Mouse (Mus musculus) CH12.LX (cell line): ENCODE measurements around the gene A430033K04Rik.

Source experiments
- CTCF ChIP-seq, 2 experiments: IDR thresholded peaks in 1 of 2; conservative IDR thresholded peaks in 1 of 2; 2 replicates each; pipeline ENCODE4 v1.5.1; 2011 to 2012; ENCODE audit warnings: low read depth in 2 of 2, low read length in 2 of 2, improper control_type of control experiment in 1 of 2, inconsistent platforms in 1 of 2, mild to moderate bottlenecking in 1 of 2, moderate library complexity in 1 of 2
- JUND ChIP-seq: conservative IDR thresholded peaks from 2 replicates; pipeline ENCODE4 v1.6.1; 2011; ENCODE audit warnings: low read depth, low read length, improper control_type of control experiment
- KAT2A ChIP-seq: IDR thresholded peaks from 2 replicates; pipeline ENCODE4 v1.6.1; 2012; ENCODE audit warnings: low read length, improper control_type of control experiment, inconsistent platforms; ENCODE audit not compliant: insufficient replicate concordance
- MXI1 ChIP-seq: IDR thresholded peaks from 2 replicates; pipeline ENCODE4 v1.6.1; 2011; ENCODE audit warnings: mild to moderate bottlenecking, low read depth, low read length, improper control_type of control experiment
- POLR2A ChIP-seq: IDR thresholded peaks from 2 replicates; pipeline ENCODE4 v1.6.1; 2011; ENCODE audit warnings: low read depth, mild to moderate bottlenecking, improper control_type of control experiment, low read length
- RCOR1 ChIP-seq: conservative IDR thresholded peaks from 2 replicates; pipeline ENCODE4 v1.6.1; 2012; ENCODE audit warnings: low read depth, mild to moderate bottlenecking, inconsistent platforms, low read length, improper control_type of control experiment
- USF1 ChIP-seq: IDR thresholded peaks from 2 replicates; pipeline ENCODE4 v1.6.1; 2014; ENCODE audit warnings: low read depth, mild to moderate bottlenecking, inconsistent platforms, low read length, improper control_type of control experiment
- ZNF384 ChIP-seq: IDR thresholded peaks from 2 replicates; pipeline ENCODE4 v1.6.1; 2012; ENCODE audit warnings: low read depth, low read length, improper control_type of control experiment, inconsistent platforms

- TF ChIP-seq RCOR1 (no peak), CTCF (conservative IDR thresholded peaks at IDR 0.05 in 1 of 2, IDR thresholded peaks at IDR 0.05 in 1 of 2; ENCODE audit: low read depth in 2 of 2, low read length in 2 of 2) (peak; percentile 88 to 91), POLR2A (no peak), KAT2A (no peak), MXI1 (no peak), ZNF384 (no peak), USF1 (no peak), JUND (no peak)
These were observed 36.3 kb downstream of the A430033K04Rik start for GRCm38 (mm10) chr5:138658922-138659321.
